Mouse (Mus musculus) right cerebral cortex, postnatal 14 days (tissue): ENCODE measurements around the gene Suclg2.

Source experiments
- DNase-seq: peaks from one replicate; pipeline ENCODE4 v3.0.0; 2022

Gene Suclg2

GRCm38 (mm10) chr6:95445036-95445435, 273.6 kb downstream of the Suclg2 start:
- DNase-seq: peak; percentile 16
